Mouse (Mus musculus) forebrain, embryonic 14.5 days (tissue): ENCODE results near the gene Stxbp4. TPM values are rescaled to one million over a fixed set of nuclear protein-coding genes. Genes with fewer than 3 reads are reported as not detected.

Experiments
- ATAC-seq: fragments of 200-750 bp; cut with Nextera tagmentation; 2 replicates; pipeline ENCODE4 v1.8.0; 2017; ENCODE audit warnings: mild to moderate bottlenecking, moderate library complexity
- DNase-seq: peaks from one replicate; pipeline ENCODE4 v3.0.0-alpha.2; 2015; ENCODE audit warnings: low spot score
- H3K27ac ChIP-seq: fragments of 300-500 bp; sonication (generic); 2 replicates; pipeline ENCODE4 v1.5.1; 2014; ENCODE audit warnings: low read depth, mild to moderate bottlenecking, control low read depth, low read length, moderate library complexity
- H3K27me3 ChIP-seq: fragments of 300-500 bp; sonication (generic); replicated peaks from 2 replicates; pipeline ENCODE4 v1.6.1; 2014; ENCODE audit warnings: low read length, control low read depth, mixed read lengths; ENCODE audit not compliant: control insufficient read depth, insufficient read depth
- H3K36me3 ChIP-seq: fragments of 300-500 bp; sonication (generic); 2 replicates; pipeline ENCODE4 v1.6.1; 2014; ENCODE audit warnings: low read length, control low read depth; ENCODE audit not compliant: control insufficient read depth, insufficient read depth
- H3K4me1 ChIP-seq: fragments of 300-500 bp; sonication (generic); 2 replicates; pipeline ENCODE4 v1.6.1; 2014; ENCODE audit warnings: antibody characterized with exemption, low read length, control low read depth; ENCODE audit not compliant: control insufficient read depth, insufficient read depth
- H3K4me2 ChIP-seq: fragments of 300-500 bp; sonication (generic); 2 replicates; pipeline ENCODE4 v1.6.1; 2014; ENCODE audit warnings: mild to moderate bottlenecking, control low read depth, low read length
- H3K4me3 ChIP-seq: fragments of 300-500 bp; sonication (generic); 2 replicates; pipeline ENCODE4 v1.5.1; 2014; ENCODE audit warnings: low read depth, low read length, control low read depth
- H3K9ac ChIP-seq: fragments of 300-500 bp; sonication (generic); 2 replicates; pipeline ENCODE4 v1.6.1; 2014; ENCODE audit warnings: mild to moderate bottlenecking, low read length, control low read depth, moderate library complexity
- H3K9me3 ChIP-seq: fragments of 300-500 bp; sonication (generic); replicated peaks from 2 replicates; pipeline ENCODE4 v1.6.1; 2016; ENCODE audit warnings: low read length, control low read depth, mixed read lengths; ENCODE audit not compliant: control insufficient read depth
- WGBS: fragments of 180-500 bp; shearing (Covaris S2); extraction: QIAGEN DNeasy Blood & Tissue Kit; methylation state at CpG from one replicate; pipeline ENCODE4 v1.1.7; 2014; 5-methylcytosine and 5-hydroxymethylcytosine counted together
- polyA plus RNA-seq: library from polyadenylated mRNA; unstranded; fragments of >200 nt; fragmentation: Nextera tagmentation; extraction: Ambion mirVana; gene quantifications from 2 replicates; pipeline ENCODE4 v1.2.1, GENCODE M21; 2014

Gene Stxbp4
- polyA plus RNA-seq, 1 experiment from 2014 or later, result 14.7 TPM

DNA sequence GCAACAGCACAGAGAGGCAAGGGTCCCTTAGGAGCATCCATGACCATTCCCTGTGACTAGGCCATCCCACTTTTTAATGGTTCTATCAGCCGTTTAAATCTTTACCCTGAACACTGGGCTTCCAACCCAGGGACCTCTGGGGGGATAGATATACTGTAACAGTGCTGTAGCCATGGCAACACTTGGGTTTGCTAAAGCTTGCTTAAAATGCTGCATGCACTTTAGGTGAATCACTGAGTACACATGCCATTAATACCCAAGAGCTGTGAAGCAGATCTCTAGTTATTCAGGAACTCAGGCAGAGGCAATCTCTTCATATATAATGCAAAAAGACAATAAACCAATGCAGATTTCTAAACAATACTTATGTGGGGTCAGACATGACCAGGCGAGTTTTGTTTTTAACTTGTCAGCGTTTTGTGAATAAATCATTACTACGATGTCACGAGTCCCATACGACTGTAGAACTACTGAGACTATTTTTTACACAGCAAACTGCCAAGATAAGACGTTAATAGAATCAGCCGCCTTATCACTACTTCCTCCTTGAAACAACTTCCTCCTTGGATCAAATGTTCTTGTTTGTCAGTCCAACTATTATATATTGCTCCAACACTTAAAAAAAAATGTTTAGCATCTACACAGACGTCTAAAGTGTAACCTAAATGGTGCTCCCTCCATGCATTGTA is 79.4 kb downstream of the Stxbp4 start:
- Histone ChIP-seq H3K4me3 (no peak overlapping the region), H3K36me3 (0 out of 2 replicates have a peak, but pooled peaks cover 3% of the 10 kb centered on the region), H3K9ac (no peak overlapping the region), H3K27me3 (no peaks in the 10 kb centered on the region), H3K4me2 (no peak overlapping the region), H3K27ac (no peak overlapping the region), H3K4me1 (no peaks in the 10 kb centered on the region), H3K9me3 (no peaks in the 10 kb centered on the region)
- 87% methylated on average over 9 of the region's 9 CpGs for WGBS
- ATAC-seq, result no peak
- DNase-seq, result no peak

DNA sequence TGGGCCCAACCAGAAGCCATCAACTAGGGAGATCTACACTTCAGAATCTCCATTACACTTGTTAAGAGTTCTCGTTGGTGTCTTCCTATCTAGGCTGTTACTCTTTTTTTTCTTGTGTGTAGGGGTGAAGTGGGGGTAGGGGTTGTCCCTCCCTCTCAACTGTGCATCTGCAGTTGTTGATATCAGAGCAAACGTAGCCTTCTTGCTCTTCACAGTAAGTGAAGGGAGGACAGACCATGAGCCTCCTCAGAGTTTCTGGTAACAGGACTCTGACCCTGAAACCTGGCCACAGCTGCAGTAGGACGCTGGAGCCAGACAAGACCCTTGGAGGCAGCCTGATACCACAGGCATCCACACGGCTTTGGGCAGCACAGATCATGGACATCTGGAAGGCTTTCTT is 81.4 kb downstream of the Stxbp4 start:
- peaks cover 7% of the 10 kb centered on the region; the same call in 1 of the 2 replicates for H3K4me1 ChIP-seq
- DNase-seq (no peak), ATAC-seq (no peak)
- no peak overlapping the region for H3K4me2 ChIP-seq
- WGBS, result 85% methylated on average over 4 of the region's 4 CpGs
- 0 out of 2 replicates have a peak, but pooled peaks cover 3% of the 10 kb centered on the region for H3K36me3 ChIP-seq
- H3K9me3 ChIP-seq, result no peaks in the 10 kb centered on the region
- H3K9ac ChIP-seq, result no peak overlapping the region
- H3K27ac ChIP-seq, result no peak overlapping the region
- no peak overlapping the region for H3K4me3 ChIP-seq
- no peaks in the 10 kb centered on the region for H3K27me3 ChIP-seq

DNA sequence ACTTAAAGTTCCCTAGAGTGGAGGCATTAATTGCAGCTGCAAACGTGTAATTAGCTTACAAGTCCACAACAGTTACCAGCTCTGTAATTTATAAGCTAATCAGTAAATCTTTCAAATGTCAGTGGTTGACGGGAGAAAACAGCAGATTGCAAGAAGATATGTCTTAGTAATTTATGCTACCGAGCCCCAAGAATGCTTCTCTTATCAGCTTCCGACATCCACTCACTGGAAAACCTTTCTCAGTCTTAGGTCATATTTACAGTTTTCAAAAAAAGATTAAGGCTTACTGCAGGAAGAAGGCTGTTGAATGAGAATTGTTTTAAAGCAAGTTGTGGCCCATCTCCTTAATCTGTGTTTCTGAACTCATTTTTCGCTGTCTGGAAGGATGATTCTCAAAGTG is 83.9 kb downstream of the Stxbp4 start:
- ATAC-seq, result 0 out of 2 replicates have a peak, but pooled peaks have one; percentile 33
- no peaks in the 10 kb centered on the region for H3K36me3 ChIP-seq
- 0 out of 2 replicates have a peak, but pooled peaks cover 2% of the 10 kb centered on the region for H3K27me3 ChIP-seq
- no peak overlapping the region for H3K4me3 ChIP-seq
- H3K9ac ChIP-seq, result no peak overlapping the region
- DNase-seq, result peak; percentile 38
- 67% methylated on average over 5 of the region's 5 CpGs for WGBS
- no peak overlapping the region for H3K4me2 ChIP-seq
- no peaks in the 10 kb centered on the region for H3K9me3 ChIP-seq
- peaks cover 7% of the 10 kb centered on the region; the same call in 1 of the 2 replicates for H3K4me1 ChIP-seq
- H3K27ac ChIP-seq, result no peak overlapping the region

DNA sequence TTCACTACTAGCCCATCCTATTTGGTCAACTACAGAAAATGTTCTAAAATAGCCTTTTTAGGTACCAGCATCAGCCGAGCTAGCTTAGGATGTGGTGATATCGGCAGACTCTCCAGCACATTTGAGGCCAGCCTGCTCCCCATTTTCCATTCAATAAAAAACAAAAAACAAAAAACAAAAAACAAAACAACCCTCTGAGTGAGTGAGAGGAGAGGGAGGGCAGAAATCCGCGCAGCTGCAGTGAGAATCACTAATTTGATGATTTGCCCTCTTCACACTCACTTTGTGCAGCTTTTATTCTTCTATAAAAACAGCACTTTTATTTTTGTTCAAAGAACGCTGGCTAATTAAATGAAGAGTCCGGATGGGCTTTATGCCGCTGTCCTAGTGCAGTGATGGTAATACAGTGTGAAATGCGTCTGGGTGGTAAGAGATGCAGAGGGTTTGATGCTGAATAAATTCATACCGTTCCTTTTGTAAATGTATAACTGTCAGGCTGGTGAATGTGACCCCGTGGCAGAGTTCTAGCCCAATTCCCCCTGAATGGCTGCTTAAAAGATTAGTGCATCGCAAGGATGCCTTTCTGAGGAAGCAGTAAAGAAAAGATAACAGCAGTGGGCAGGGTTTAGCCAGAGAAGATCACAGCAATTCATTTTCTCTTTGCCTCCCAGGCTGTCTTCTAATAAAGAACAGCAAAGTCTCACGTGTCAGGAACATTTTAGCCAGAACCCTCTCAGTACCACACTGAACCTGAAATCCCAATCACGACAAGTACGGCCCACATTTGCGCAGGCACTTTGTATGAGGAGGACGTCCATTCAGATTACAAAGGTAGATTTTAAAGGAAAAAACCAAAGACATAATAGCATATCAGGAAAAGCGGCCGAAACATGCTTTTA is 85.3 kb downstream of the Stxbp4 start:
- WGBS, result 23% methylated on average over 18 of the region's 18 CpGs
- Histone ChIP-seq H3K4me2 (peak overlapping the region; percentile 19; the same call in 1 of the 2 replicates), H3K4me1 (peaks cover 7% of the 10 kb centered on the region; the same call in 1 of the 2 replicates), H3K9ac (no peak overlapping the region), H3K36me3 (no peaks in the 10 kb centered on the region), H3K27ac (no peak overlapping the region), H3K27me3 (0 out of 2 replicates have a peak, but pooled peaks cover 2% of the 10 kb centered on the region), H3K4me3 (no peak overlapping the region), H3K9me3 (no peaks in the 10 kb centered on the region)
- peak; percentile 66 for DNase-seq
- peak; percentile 63 for ATAC-seq

DNA sequence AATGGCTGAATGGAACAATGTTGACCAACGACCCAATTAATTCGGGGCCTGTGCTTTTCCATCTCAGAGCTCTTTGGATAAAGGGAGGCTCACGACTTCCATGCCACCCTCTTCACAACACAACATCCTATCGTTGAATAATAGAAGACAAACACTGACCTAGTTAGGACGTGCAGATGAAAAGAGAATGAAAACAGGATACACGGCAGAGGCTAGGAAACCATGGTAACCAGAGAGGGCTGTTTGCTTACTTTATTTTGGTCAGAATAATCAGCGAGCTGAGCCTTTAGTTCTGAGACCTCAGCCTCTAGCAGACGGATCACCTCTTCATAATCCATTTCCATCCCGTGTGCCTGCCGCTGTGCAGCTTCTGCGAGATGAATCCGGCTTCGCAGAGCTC is 89.3 kb downstream of the Stxbp4 start:
- DNase-seq (peak; percentile 80), ATAC-seq (peak; percentile 79)
- H3K36me3 ChIP-seq, result no peaks in the 10 kb centered on the region
- WGBS, result 1% methylated on average over 13 of the region's 13 CpGs
- H3K27ac ChIP-seq, result no peak overlapping the region
- H3K27me3 ChIP-seq, result peaks cover 8% of the 10 kb centered on the region; the same call in 1 of the 2 replicates
- no peak overlapping the region for H3K4me3 ChIP-seq
- H3K4me2 ChIP-seq, result 0 out of 2 replicates have a peak overlapping the region, but pooled peaks have one; percentile 19
- H3K4me1 ChIP-seq, result peaks cover 7% of the 10 kb centered on the region; the same call in 1 of the 2 replicates
- no peak overlapping the region for H3K9ac ChIP-seq
- H3K9me3 ChIP-seq, result no peaks in the 10 kb centered on the region

DNA sequence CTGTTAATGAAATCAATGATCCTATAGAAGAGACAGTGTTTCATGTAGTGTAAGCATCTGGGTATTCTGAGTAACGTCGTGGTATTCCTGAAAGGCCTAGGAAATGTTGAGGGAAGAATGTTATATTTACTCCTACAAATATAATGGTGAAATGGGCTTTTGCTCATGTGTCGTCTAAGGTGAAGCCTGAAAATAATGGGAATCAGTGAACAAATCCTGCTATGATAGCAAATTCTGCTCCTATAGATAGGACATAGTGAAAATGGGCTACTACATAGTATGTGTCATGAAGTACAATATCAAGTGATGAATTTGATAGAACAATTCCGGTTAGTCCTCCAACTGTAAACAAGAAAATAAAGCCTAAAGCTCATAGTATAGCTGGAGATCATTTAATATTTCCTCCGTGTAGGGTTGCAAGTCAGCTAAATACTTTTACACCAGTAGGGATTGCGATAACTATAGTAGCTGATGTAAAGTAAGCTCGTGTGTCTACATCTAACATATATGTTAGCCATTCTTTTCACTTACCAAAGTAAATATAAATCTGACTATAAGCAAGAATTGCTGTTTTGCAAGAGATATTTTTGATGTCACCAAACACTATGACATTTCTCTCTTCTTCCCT is 99.1 kb downstream of the Stxbp4 start:
- no peaks in the 10 kb centered on the region for H3K27me3 ChIP-seq
- peaks cover 3% of the 10 kb centered on the region; the same call in 1 of the 2 replicates for H3K36me3 ChIP-seq
- no peak overlapping the region for H3K4me2 ChIP-seq
- H3K27ac ChIP-seq, result no peak overlapping the region
- DNase-seq (no peak), ATAC-seq (no peak)
- H3K4me1 ChIP-seq, result no peaks in the 10 kb centered on the region
- no peak overlapping the region for H3K4me3 ChIP-seq
- H3K9me3 ChIP-seq, result no peaks in the 10 kb centered on the region
- no peak overlapping the region for H3K9ac ChIP-seq
- WGBS, result 94% methylated on average over 7 of the region's 7 CpGs

DNA sequence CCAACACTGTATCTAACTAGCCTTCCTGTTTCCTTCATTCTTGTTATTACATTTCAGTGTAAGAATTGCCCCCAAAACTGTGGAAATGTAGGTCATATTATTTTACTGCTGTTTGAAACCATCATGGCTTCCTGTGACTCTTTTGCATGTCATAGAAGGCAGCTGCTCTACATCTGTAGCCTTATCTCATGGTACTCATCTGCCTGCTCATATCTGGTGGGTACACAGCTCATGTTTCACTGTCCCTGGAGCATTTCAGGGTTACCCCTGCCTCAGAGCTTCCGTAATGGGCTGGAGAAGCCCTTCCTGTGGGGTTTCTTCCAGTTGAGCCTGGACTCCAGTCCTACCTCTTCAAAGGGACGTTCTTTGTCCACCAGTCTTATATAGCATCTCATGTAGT is 112.6 kb downstream of the Stxbp4 start:
- Histone ChIP-seq H3K9ac (no peak overlapping the region), H3K4me3 (no peak overlapping the region), H3K9me3 (no peaks in the 10 kb centered on the region), H3K4me1 (peaks cover 4% of the 10 kb centered on the region; the same call in 1 of the 2 replicates), H3K27ac (no peak overlapping the region), H3K27me3 (no peaks in the 10 kb centered on the region), H3K36me3 (peaks cover 7% of the 10 kb centered on the region), H3K4me2 (no peak overlapping the region)
- DNase-seq (no peak), ATAC-seq (no peak)
- 93% methylated on average over 2 of the region's 2 CpGs for whole genome bisulfite sequencing

DNA sequence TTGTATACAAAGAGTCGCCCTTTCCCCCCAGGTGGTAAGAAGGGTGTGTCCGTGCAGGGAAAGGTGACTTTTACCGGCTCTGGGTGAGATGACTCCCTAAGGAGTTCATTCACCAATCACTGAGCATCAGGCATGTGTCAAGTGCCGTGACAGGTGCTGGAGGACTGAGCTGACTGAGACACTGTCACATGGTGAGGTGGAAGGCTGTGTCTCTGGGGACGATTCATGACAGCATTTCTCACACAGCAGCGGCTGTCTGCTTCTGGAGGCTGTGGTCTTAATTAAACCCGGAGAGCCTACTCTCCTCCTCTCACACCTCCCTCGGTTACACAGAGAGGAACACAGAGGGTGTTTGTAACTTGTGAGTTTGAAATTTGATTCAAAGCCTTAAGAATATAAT is 116.8 kb downstream of the Stxbp4 start:
- peaks cover 4% of the 10 kb centered on the region; the same call in 1 of the 2 replicates for H3K4me1 ChIP-seq
- no peak overlapping the region for H3K27ac ChIP-seq
- peak; percentile 20; the same call in 1 of the 2 replicates for ATAC-seq
- no peak overlapping the region for H3K4me2 ChIP-seq
- no peaks in the 10 kb centered on the region for H3K9me3 ChIP-seq
- 0 out of 2 replicates have a peak, but pooled peaks cover 3% of the 10 kb centered on the region for H3K36me3 ChIP-seq
- WGBS, result 58% methylated on average over 8 of the region's 8 CpGs
- no peak overlapping the region for H3K4me3 ChIP-seq
- H3K9ac ChIP-seq, result no peak overlapping the region
- DNase-seq, result peak; percentile 16
- no peaks in the 10 kb centered on the region for H3K27me3 ChIP-seq
